Mouse (Mus musculus) bone marrow, adult 2 months (tissue): ENCODE results near the gene Izumo1. TPM values are rescaled to one million over a fixed set of nuclear protein-coding genes. Genes with fewer than 3 reads are reported as not detected.

Experiments
- H3K27ac ChIP-seq: fragments of 200-500 bp; 2 replicates; pipeline ENCODE4 v1.5.1; 2012; ENCODE audit warnings: low read depth, mild to moderate bottlenecking, control low read depth, inconsistent platforms, low read length; ENCODE audit not compliant: control insufficient read depth, poor library complexity, insufficient read depth
- H3K4me1 ChIP-seq: fragments of 200-500 bp; 2 replicates; pipeline ENCODE4 v1.6.1; 2011; ENCODE audit warnings: low read length; ENCODE audit not compliant: control insufficient read depth, insufficient read depth
- H3K4me3 ChIP-seq: fragments of 200-500 bp; replicated peaks from 2 replicates; pipeline ENCODE3; 2011; ENCODE audit warnings: mild to moderate bottlenecking, low read depth, low read length, control low read depth; ENCODE audit not compliant: control insufficient read depth
- CTCF ChIP-seq: fragments of 200-500 bp; IDR thresholded peaks from 2 replicates; pipeline ENCODE4 v1.5.1; 2011; ENCODE audit warnings: low read length, control low read depth; ENCODE audit not compliant: control insufficient read depth, insufficient read depth
- POLR2A ChIP-seq: fragments of 200-500 bp; IDR thresholded peaks from 2 replicates; pipeline ENCODE4 v1.6.1; 2011; ENCODE audit warnings: low read depth, mild to moderate bottlenecking, control low read depth, low read length, borderline replicate concordance; ENCODE audit not compliant: control insufficient read depth
- WGBS: fragments of 180-500 bp; shearing (Covaris S2); methylation state at CpG from one replicate; pipeline ENCODE4 v1.1.7; 2018; 5-methylcytosine and 5-hydroxymethylcytosine counted together
- polyA plus RNA-seq: library from polyadenylated mRNA; stranded (reverse); fragments of >200 nt; gene quantifications from 2 replicates; pipeline ENCODE4 v1.2.4, GENCODE M21; 2011; ENCODE audit warnings: low replicate concordance; ENCODE audit not compliant: missing spikeins, insufficient read depth, insufficient read length

Gene Izumo1
- polyA plus RNA-seq, 1 experiment, result 1.1 TPM

DNA sequence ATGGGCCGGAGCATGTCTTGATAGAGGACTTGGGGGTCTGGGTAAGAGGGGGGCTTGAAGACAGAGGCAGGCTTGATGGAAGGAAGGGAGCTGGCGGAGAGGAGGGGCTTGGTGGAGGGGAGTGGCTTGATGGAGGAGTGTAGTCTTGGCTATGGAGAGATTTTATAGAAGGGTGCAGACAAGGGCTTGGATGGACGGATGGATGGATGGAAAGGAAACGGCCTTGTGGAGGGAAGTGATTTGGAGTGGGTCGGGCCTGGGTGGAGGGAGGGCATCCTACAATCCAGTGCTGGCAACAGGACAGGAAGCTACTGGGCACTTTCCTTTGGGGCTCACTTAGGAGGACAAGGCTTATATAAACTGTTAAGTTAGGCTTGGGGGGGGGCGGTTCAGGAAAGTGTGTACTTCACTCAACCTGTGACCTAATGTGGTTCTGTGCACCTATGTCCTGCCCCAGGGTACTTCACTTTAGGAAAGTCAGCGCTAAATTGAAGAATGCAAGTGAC, 5.0 kb downstream of the Izumo1 start:
- TF ChIP-seq POLR2A (no peak), CTCF (no peak)
- no peak overlapping the region for H3K4me3 ChIP-seq
- H3K27ac ChIP-seq, result no peak overlapping the region
- H3K4me1 ChIP-seq, result no peaks in the 10 kb centered on the region
- 84% methylated on average over 7 of the region's 7 CpGs for WGBS

GRCm38 (mm10) chr7:45627261-45627660, 5.7 kb downstream of the Izumo1 start, which contains the start of gene Rasip1:
Gene Rasip1, plus strand, starts transcription at chr7:45627488.
- Histone ChIP-seq H3K4me3 (no peak within 1 kb of the TSS), H3K27ac (peak within 1 kb of the TSS; percentile 24; the same call in 1 of the 2 replicates), H3K4me1 (no peaks in the 10 kb centered on the region)
- TF ChIP-seq POLR2A, result no peak
- no peak for TF ChIP-seq CTCF
- 60% methylated on average over 9 of the region's 9 CpGs for WGBS

- peak; percentile 90 for TF ChIP-seq CTCF
- TF ChIP-seq POLR2A, result peak; percentile 51; the same call in 1 of the 2 replicates
- H3K4me3 ChIP-seq, result peak overlapping the region; percentile 64
- H3K4me1 ChIP-seq, result no peaks in the 10 kb centered on the region
- peak overlapping the region; percentile 24; the same call in 1 of the 2 replicates for H3K27ac ChIP-seq
- WGBS, result 2% methylated on average over 105 of the region's 105 CpGs
These were observed 7.0 kb downstream of the Izumo1 start for GRCm38 (mm10) chr7:45628364-45629294.

DNA sequence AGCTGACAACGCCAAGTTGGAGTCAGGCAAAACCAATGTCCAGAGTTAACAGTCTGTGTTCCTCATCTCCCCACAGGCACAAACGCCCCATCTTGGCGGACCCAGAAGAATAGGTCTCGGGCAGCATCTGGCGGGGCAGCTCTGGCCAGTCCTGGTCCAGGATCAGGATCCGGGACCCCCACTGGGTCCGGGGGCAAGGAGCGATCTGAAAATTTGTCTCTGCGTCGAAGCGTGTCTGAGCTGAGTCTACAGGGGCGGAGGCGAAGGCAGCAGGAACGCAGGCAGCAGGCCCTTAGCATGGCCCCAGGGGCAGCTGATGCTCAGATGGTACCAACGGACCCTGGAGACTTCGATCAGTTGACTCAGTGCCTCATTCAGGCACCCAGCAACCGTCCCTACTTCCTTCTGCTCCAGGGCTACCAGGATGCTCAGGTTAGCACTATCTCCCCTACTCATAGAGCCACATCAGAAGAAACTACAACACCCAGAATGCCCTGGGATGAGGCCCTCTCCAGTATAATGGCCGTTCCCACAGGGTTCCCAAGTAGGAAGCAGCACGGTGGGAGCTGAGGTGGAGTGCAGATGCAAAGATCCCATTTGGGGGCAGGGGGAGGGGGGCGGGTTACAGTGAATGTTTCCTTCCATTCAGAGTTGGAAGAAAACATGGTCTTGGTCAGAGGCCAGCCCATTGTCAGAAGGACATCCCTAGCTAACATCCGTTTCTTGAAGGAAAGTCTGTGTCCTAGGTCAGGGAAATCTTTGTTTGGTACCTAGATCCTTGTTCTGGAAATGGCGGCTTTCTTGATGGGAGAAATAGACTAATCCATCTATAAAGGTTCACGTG, 8.7 kb downstream of the Izumo1 start:
- Histone ChIP-seq H3K27ac (no peak overlapping the region), H3K4me3 (no peak overlapping the region), H3K4me1 (peaks cover 2% of the 10 kb centered on the region; the same call in 1 of the 2 replicates)
- WGBS, result 84% methylated on average over 23 of the region's 23 CpGs
- TF ChIP-seq POLR2A (no peak), CTCF (no peak)

DNA sequence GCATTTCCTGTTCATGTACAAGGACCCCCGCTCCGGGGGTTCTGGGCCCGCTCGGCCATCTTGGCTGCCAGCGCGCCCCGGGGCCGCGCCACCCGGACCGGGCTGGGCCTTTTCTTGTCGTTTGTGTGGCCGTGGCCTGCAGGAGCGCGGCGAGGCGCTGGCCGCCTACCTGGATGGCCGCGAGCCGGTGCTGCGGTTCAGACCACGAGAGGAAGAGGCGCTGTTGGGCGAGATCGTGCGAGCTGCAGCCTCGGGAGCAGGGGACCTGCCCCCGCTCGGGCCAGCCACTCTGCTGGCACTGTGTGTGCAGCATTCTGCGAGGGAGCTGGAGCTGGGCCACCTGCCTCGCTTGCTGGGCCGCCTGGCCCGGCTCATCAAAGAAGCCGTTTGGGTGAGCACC, 10.9 kb downstream of the Izumo1 start:
- H3K4me1 ChIP-seq, result peaks cover 2% of the 10 kb centered on the region; the same call in 1 of the 2 replicates
- no peak overlapping the region for H3K27ac ChIP-seq
- TF ChIP-seq POLR2A (no peak), CTCF (no peak)
- WGBS, result 80% methylated on average over 35 of the region's 35 CpGs
- H3K4me3 ChIP-seq, result no peak overlapping the region

DNA sequence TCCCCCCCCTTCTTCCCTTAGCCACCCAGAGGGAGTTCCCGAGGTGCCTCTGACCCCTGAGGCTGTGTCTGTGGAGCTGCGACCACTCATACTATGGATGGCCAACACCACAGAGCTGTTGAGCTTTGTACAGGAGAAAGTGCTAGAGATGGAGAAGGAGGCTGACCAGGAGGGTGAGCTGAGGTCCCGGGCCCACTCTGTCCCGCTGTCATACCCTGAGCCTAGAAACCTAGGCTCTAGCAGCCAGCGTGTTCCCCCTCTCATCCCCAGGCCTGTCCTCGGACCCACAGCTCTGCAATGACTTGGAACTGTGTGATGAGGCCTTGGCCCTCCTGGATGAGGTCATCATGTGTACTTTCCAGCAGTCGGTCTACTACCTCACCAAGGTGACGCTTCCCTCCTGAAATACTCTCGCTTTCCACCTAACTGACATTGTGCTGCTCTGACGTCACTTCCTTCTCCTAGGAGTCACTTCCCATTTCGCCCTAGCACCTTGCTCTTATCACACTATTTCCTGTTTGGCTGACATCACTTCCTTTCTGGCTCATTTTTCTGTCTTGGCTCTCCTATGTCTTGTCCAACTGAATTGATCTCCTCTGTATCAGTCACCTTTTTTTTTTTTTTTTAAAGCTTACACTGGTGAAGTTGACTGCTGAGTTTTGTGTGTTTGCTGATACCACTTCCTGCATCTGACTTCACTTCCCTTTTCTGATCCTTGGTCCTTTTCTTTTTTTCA, 13.5 kb downstream of the Izumo1 start:
- H3K4me1 ChIP-seq, result peaks cover 2% of the 10 kb centered on the region; the same call in 1 of the 2 replicates
- TF ChIP-seq CTCF, result no peak
- TF ChIP-seq POLR2A, result no peak
- peak overlapping the region; percentile 83 for H3K27ac ChIP-seq
- H3K4me3 ChIP-seq, result no peak overlapping the region
- 44% methylated on average over 11 of the region's 11 CpGs for WGBS
